Mouse (Mus musculus) layer of hippocampus, adult 9-11 months (tissue): ENCODE data around the gene Ankrd39.
"Not testable (repeated sequence)": the region's sequence is repeated elsewhere in the genome, so short reads cannot be mapped to it uniquely, and the experiment has no call there.

Experiments used
- DNase-seq: peaks from one replicate; pipeline ENCODE4 v3.0.0; 2022

Ankrd39 gene

GRCm38 (mm10) chr1:36551904-36552303 lies 4.7 kb upstream of the Ankrd39 start:
- DNase-seq, result no peak

- DNase-seq, result no peak
Measured at GRCm38 (mm10) chr1:36550075-36550863, 3.0 kb upstream of the Ankrd39 start.

GRCm38 (mm10) chr1:36549491-36549890 lies 2.2 kb upstream of the Ankrd39 start:
- DNase-seq, result no peak

- DNase-seq, result no peak
Measured at GRCm38 (mm10) chr1:36548771-36549170, 1.5 kb upstream of the Ankrd39 start.

GRCm38 (mm10) chr1:36547981-36548598 lies 845 bp upstream of the Ankrd39 start:
- DNase-seq, result no peak

- no peak for DNase-seq
Measured at GRCm38 (mm10) chr1:36545845-36546600, 1.2 kb downstream of the Ankrd39 start.

- no peak for DNase-seq
Measured at GRCm38 (mm10) chr1:36545382-36545781, 1.9 kb downstream of the Ankrd39 start.

GRCm38 (mm10) chr1:36542925-36543324 lies 4.3 kb downstream of the Ankrd39 start:
- no peak for DNase-seq

- DNase-seq, result no peak
Measured at GRCm38 (mm10) chr1:36541844-36542243, 5.4 kb downstream of the Ankrd39 start.

GRCm38 (mm10) chr1:36540807-36541206 lies 6.4 kb downstream of the Ankrd39 start:
- no peak for DNase-seq

- DNase-seq, result no peak
Measured at GRCm38 (mm10) chr1:36540132-36540531, 7.1 kb downstream of the Ankrd39 start.

- DNase-seq, result no peak
Measured at GRCm38 (mm10) chr1:36539186-36539585, 8.1 kb downstream of the Ankrd39 start, which contains the start of gene Gm42417. Gene Gm42417, minus strand, starts transcription at chr1:36539429.

GRCm38 (mm10) chr1:36538727-36539126 lies 8.5 kb downstream of the Ankrd39 start:
- no peak for DNase-seq

- not testable (repeated sequence) for DNase-seq
Measured at GRCm38 (mm10) chr1:36536783-36537182, 10.5 kb downstream of the Ankrd39 start, which contains the start of gene Ankrd23. Gene Ankrd23, minus strand, starts transcription at chr1:36536883.

- DNase-seq, result no peak
Measured at GRCm38 (mm10) chr1:36536397-36536728, 10.9 kb downstream of the Ankrd39 start.

- no peak for DNase-seq
Measured at GRCm38 (mm10) chr1:36535477-36536396, 11.5 kb downstream of the Ankrd39 start.

- DNase-seq, result no peak
Measured at GRCm38 (mm10) chr1:36534595-36535058, 12.6 kb downstream of the Ankrd39 start.

- no peak for DNase-seq
Measured at GRCm38 (mm10) chr1:36533546-36533945, 13.7 kb downstream of the Ankrd39 start.

GRCm38 (mm10) chr1:36531461-36531860 lies 15.8 kb downstream of the Ankrd39 start:
- DNase-seq, result no peak

GRCm38 (mm10) chr1:36530962-36531361 lies 16.3 kb downstream of the Ankrd39 start:
- no peak for DNase-seq

GRCm38 (mm10) chr1:36530485-36530884 lies 16.8 kb downstream of the Ankrd39 start:
- DNase-seq, result no peak

- DNase-seq, result no peak
Measured at GRCm38 (mm10) chr1:36529875-36530274, 17.4 kb downstream of the Ankrd39 start.
